Mouse (Mus musculus): ENCODE data around the gene Rbm20.
"Not testable (repeated sequence)": the region's sequence is repeated elsewhere in the genome, so short reads cannot be mapped to it uniquely, and the experiment has no call there.

The Rbm20 gene

GRCm38 (mm10) chr19:53676718-53677634 is at the start of gene Rbm20:
Gene Rbm20 (plus strand): TSS chr19:53677306.
- DNase-seq (ENCODE audit: low spot score) = peak; percentile 26

- no peak for DNase-seq (ENCODE audit: low spot score)
Measured at GRCm38 (mm10) chr19:53638041-53638440, 39.1 kb upstream of the Rbm20 start.

GRCm38 (mm10) chr19:53638727-53639126 is 38.4 kb upstream of the Rbm20 start:
- no peak for DNase-seq (ENCODE audit: low spot score)

- no peak for DNase-seq (ENCODE audit: low spot score)
Measured at GRCm38 (mm10) chr19:53644020-53644595, 33.0 kb upstream of the Rbm20 start.

GRCm38 (mm10) chr19:53647301-53647700 is 29.8 kb upstream of the Rbm20 start:
- DNase-seq (ENCODE audit: low spot score) = no peak

- DNase-seq (ENCODE audit: low spot score) = no peak
Measured at GRCm38 (mm10) chr19:53648056-53648455, 29.1 kb upstream of the Rbm20 start.

GRCm38 (mm10) chr19:53648802-53649236 is 28.3 kb upstream of the Rbm20 start:
- DNase-seq (ENCODE audit: low spot score) = peak; percentile 64

- DNase-seq (ENCODE audit: low spot score) = no peak
Measured at GRCm38 (mm10) chr19:53649361-53649760, 27.7 kb upstream of the Rbm20 start.

GRCm38 (mm10) chr19:53649802-53650201 is 27.3 kb upstream of the Rbm20 start:
- DNase-seq (ENCODE audit: low spot score) = no peak

GRCm38 (mm10) chr19:53650921-53651320 is 26.2 kb upstream of the Rbm20 start:
- no peak for DNase-seq (ENCODE audit: low spot score)

- DNase-seq (ENCODE audit: low spot score) = no peak
Measured at GRCm38 (mm10) chr19:53652267-53652666, 24.8 kb upstream of the Rbm20 start.

- DNase-seq (ENCODE audit: low spot score) = peak; percentile 55
Measured at GRCm38 (mm10) chr19:53653624-53654467, 23.3 kb upstream of the Rbm20 start.

- DNase-seq (ENCODE audit: low spot score) = not testable (repeated sequence)
Measured at GRCm38 (mm10) chr19:53656443-53656842, 20.7 kb upstream of the Rbm20 start.

GRCm38 (mm10) chr19:53657437-53657836 is 19.7 kb upstream of the Rbm20 start:
- no peak for DNase-seq (ENCODE audit: low spot score)

GRCm38 (mm10) chr19:53660722-53661420 is 16.2 kb upstream of the Rbm20 start:
- DNase-seq (ENCODE audit: low spot score) = no peak

GRCm38 (mm10) chr19:53661938-53662722 is 15.0 kb upstream of the Rbm20 start:
- DNase-seq (ENCODE audit: low spot score) = no peak

GRCm38 (mm10) chr19:53664831-53665230 is 12.3 kb upstream of the Rbm20 start:
- no peak for DNase-seq (ENCODE audit: low spot score)

GRCm38 (mm10) chr19:53665391-53665790 is 11.7 kb upstream of the Rbm20 start:
- no peak for DNase-seq (ENCODE audit: low spot score)

- DNase-seq (ENCODE audit: low spot score) = no peak
Measured at GRCm38 (mm10) chr19:53666708-53667107, 10.4 kb upstream of the Rbm20 start.

GRCm38 (mm10) chr19:53668821-53669220 is 8.3 kb upstream of the Rbm20 start:
- DNase-seq (ENCODE audit: low spot score) = no peak

GRCm38 (mm10) chr19:53670625-53671141 is 6.4 kb upstream of the Rbm20 start:
- no peak for DNase-seq (ENCODE audit: low spot score)
